Mouse (Mus musculus): ENCODE data around the gene Wdr13.
"Not testable (repeated sequence)": the region's sequence is repeated elsewhere in the genome, so short reads cannot be mapped to it uniquely, and the experiment has no call there.

GRCm38 (mm10) chrX:8090954-8091347 is 41.7 kb downstream of the Wdr13 start:
- not testable (repeated sequence) for TF ChIP-seq GATA1, TAL1 (IDR thresholded peaks at IDR 0.05; ENCODE audit: low read length)

All from erythroblast, embryonic 14.5 days (primary cell).